Mouse (Mus musculus): ENCODE results near the gene Enah. TPM values are rescaled to one million over a fixed set of nuclear protein-coding genes. Genes with fewer than 3 reads are reported as not detected.

The Enah gene
- polyA plus RNA-seq, 1 experiment from 2014 or later = 49.2 TPM

Other genes with a start within 250 kb of the Enah start
- gene Lbr, start 176.9 kb downstream of the Enah start, polyA plus RNA-seq (2014; fragmentation: Nextera tagmentation; extraction: Ambion mirVana) = 151 and 166 TPM in 2 replicates
- 179 and 180 TPM in 2 replicates for gene Srp9, start 104.7 kb upstream of the Enah start, polyA plus RNA-seq (2014; fragmentation: Nextera tagmentation; extraction: Ambion mirVana)
- not detected in 2 replicates for gene Vmn1r1, start 144.5 kb upstream of the Enah start, polyA plus RNA-seq (2014; fragmentation: Nextera tagmentation; extraction: Ambion mirVana)